Mouse (Mus musculus) MEL (cell line): Measurements from ENCODE around the gene Thap4. TPM values are rescaled to one million over a fixed set of nuclear protein-coding genes. Genes with fewer than 3 reads are reported as not detected.

Experiments used
- DNase-seq: peaks from one replicate; pipeline ENCODE4 v3.0.0; 2011; ENCODE audit warnings: low read depth, low spot score
- H3K27ac ChIP-seq: 2 replicates; pipeline ENCODE4 v1.5.1; 2012; ENCODE audit warnings: low read depth, mild to moderate bottlenecking, control low read depth, low read length, moderate library complexity; ENCODE audit not compliant: control insufficient read depth
- H3K27me3 ChIP-seq, 2 experiments: fragments of 150-350 bp in 1 of 2; sonication (generic) in 1 of 2; 2 replicates each; pipeline ENCODE4 v1.6.1; 2012; ENCODE audit warnings: low read length in 2 of 2, mild to moderate bottlenecking in 2 of 2, improper control_type of control experiment in 1 of 2, moderate library complexity in 1 of 2; ENCODE audit not compliant: insufficient read depth in 2 of 2, control insufficient read depth in 1 of 2
- H3K36me3 ChIP-seq, 2 experiments: 2 replicates each; pipeline ENCODE4 v1.6.1; 2012 to 2014; ENCODE audit warnings: low read length in 2 of 2, improper control_type of control experiment in 1 of 2, inconsistent platforms in 1 of 2, mild to moderate bottlenecking in 1 of 2; ENCODE audit not compliant: insufficient read depth in 2 of 2, control insufficient read depth in 1 of 2
- H3K4me1 ChIP-seq, 2 experiments: fragments of 150-350 bp in 1 of 2; sonication (generic) in 1 of 2; 2 replicates each; pipeline ENCODE4 v1.6.1; 2012; ENCODE audit warnings: low read length in 2 of 2, improper control_type of control experiment in 1 of 2, mild to moderate bottlenecking in 1 of 2; ENCODE audit not compliant: insufficient read depth in 2 of 2, control insufficient read depth in 1 of 2
- H3K4me3 ChIP-seq, 2 experiments: fragments of 150-350 bp in 1 of 2; sonication (generic) in 1 of 2; 2 replicates each; pipeline ENCODE4 v1.5.1; 2012; ENCODE audit warnings: low read depth in 2 of 2, low read length in 2 of 2, mild to moderate bottlenecking in 2 of 2, moderate library complexity in 2 of 2, control low read depth in 1 of 2, improper control_type of control experiment in 1 of 2; ENCODE audit not compliant: control insufficient read depth in 1 of 2, insufficient read depth in 1 of 2
- H3K79me2 ChIP-seq: 2 replicates; pipeline ENCODE4 v1.6.1; 2012; ENCODE audit warnings: mild to moderate bottlenecking, low read length, moderate library complexity; ENCODE audit not compliant: control insufficient read depth, poor library complexity, insufficient read depth
- H3K9ac ChIP-seq: 2 replicates; pipeline ENCODE4 v1.6.1; 2012; ENCODE audit warnings: low read depth, mild to moderate bottlenecking, control low read depth, low read length, moderate library complexity; ENCODE audit not compliant: control insufficient read depth, poor library complexity, severe bottlenecking
- H3K9me3 ChIP-seq: fragments of 150-350 bp; sonication (generic); replicated peaks from 2 replicates; pipeline ENCODE4 v1.6.1; 2012; ENCODE audit warnings: mild to moderate bottlenecking, low read length, improper control_type of control experiment, moderate library complexity; ENCODE audit not compliant: insufficient read depth
- CHD2 ChIP-seq: IDR thresholded peaks from 2 replicates; pipeline ENCODE4 v1.6.1; 2011; ENCODE audit warnings: low read length, improper control_type of control experiment
- CTCF ChIP-seq, 3 experiments: IDR thresholded peaks in 2 of 3; conservative IDR thresholded peaks in 1 of 3; 2 replicates each; pipeline ENCODE4 v1.5.1; 2011 to 2012; ENCODE audit warnings: low read length in 3 of 3, low read depth in 2 of 3, mild to moderate bottlenecking in 2 of 3, improper control_type of control experiment in 1 of 3, inconsistent platforms in 1 of 3, mixed read lengths in 1 of 3, moderate library complexity in 1 of 3; ENCODE audit not compliant: control insufficient read depth in 1 of 3, insufficient read depth in 1 of 3, poor library complexity in 1 of 3, severe bottlenecking in 1 of 3
- E2F4 ChIP-seq: IDR thresholded peaks from 2 replicates; pipeline ENCODE4 v1.6.1; 2011; ENCODE audit warnings: low read depth, low read length, improper control_type of control experiment, borderline replicate concordance
- GATA1 ChIP-seq: IDR thresholded peaks from 2 replicates; pipeline ENCODE4 v1.6.1; 2011; ENCODE audit warnings: low read depth, low read length, improper control_type of control experiment
- JUND ChIP-seq: IDR thresholded peaks from 2 replicates; pipeline ENCODE4 v1.6.1; 2011; ENCODE audit warnings: low read depth, mild to moderate bottlenecking, improper control_type of control experiment, low read length
- KAT2A ChIP-seq: conservative IDR thresholded peaks from 2 replicates; pipeline ENCODE4 v1.6.1; 2012; ENCODE audit warnings: low read depth, low read length, improper control_type of control experiment, inconsistent platforms
- MAFK ChIP-seq: IDR thresholded peaks from 2 replicates; pipeline ENCODE4 v1.6.1; 2011; ENCODE audit warnings: low read depth, mild to moderate bottlenecking, low read length, improper control_type of control experiment, borderline replicate concordance
- MEF2A ChIP-seq: IDR thresholded peaks from 2 replicates; pipeline ENCODE4 v1.6.1; 2014; ENCODE audit warnings: low read depth, mild to moderate bottlenecking, inconsistent platforms, low read length, improper control_type of control experiment; ENCODE audit not compliant: poor library complexity, insufficient replicate concordance, severe bottlenecking; ENCODE audit errors: extremely low read depth
- MXI1 ChIP-seq: IDR thresholded peaks from 2 replicates; pipeline ENCODE4 v1.6.1; 2011; ENCODE audit warnings: mild to moderate bottlenecking, low read depth, low read length, improper control_type of control experiment
- MYB ChIP-seq: IDR thresholded peaks from 2 replicates; pipeline ENCODE4 v1.6.1; 2011; ENCODE audit warnings: mild to moderate bottlenecking, low read depth, low read length, improper control_type of control experiment
- MYC ChIP-seq: IDR thresholded peaks from 2 replicates; pipeline ENCODE4 v1.6.1; 2011; ENCODE audit warnings: low read depth, mild to moderate bottlenecking, low read length, improper control_type of control experiment, moderate library complexity
- NELFE ChIP-seq: IDR thresholded peaks from 2 replicates; pipeline ENCODE4 v1.6.1; 2011; ENCODE audit warnings: low read depth, low read length, improper control_type of control experiment
- NRF1 ChIP-seq: IDR thresholded peaks from 2 replicates; pipeline ENCODE4 v1.6.1; 2014; ENCODE audit warnings: low read depth, mild to moderate bottlenecking, inconsistent platforms, low read length, improper control_type of control experiment, moderate library complexity; ENCODE audit not compliant: poor library complexity, insufficient read depth, severe bottlenecking
- POLR2AphosphoS5 ChIP-seq: IDR thresholded peaks from 2 replicates; pipeline ENCODE4 v1.6.1; 2012; ENCODE audit warnings: low read depth, borderline replicate concordance, mild to moderate bottlenecking, inconsistent platforms, low read length, moderate library complexity, mixed read lengths
- RAD21 ChIP-seq: IDR thresholded peaks from 2 replicates; pipeline ENCODE4 v1.6.1; 2011; ENCODE audit warnings: mild to moderate bottlenecking, low read depth, low read length, improper control_type of control experiment
- TBP ChIP-seq: IDR thresholded peaks from 2 replicates; pipeline ENCODE4 v1.8.0; 2011; ENCODE audit warnings: low read depth, low read length, improper control_type of control experiment
- USF2 ChIP-seq, 2 experiments: IDR thresholded peaks; 2 replicates each; pipeline ENCODE4 v1.6.1; 2011 to 2012; ENCODE audit warnings: improper control_type of control experiment in 2 of 2, low read length in 2 of 2, borderline replicate concordance in 1 of 2, inconsistent platforms in 1 of 2, low read depth in 1 of 2, mild to moderate bottlenecking in 1 of 2; ENCODE audit not compliant: insufficient read depth in 1 of 2
- ZC3H11A ChIP-seq: IDR thresholded peaks from 2 replicates; pipeline ENCODE4 v1.6.1; 2012; ENCODE audit warnings: low read depth, mild to moderate bottlenecking, inconsistent platforms, low read length, improper control_type of control experiment
- ZKSCAN1 ChIP-seq: IDR thresholded peaks from 2 replicates; pipeline ENCODE4 v1.6.1; 2012; ENCODE audit warnings: low read depth, mild to moderate bottlenecking, inconsistent platforms, low read length, improper control_type of control experiment, moderate library complexity
- ZNF384 ChIP-seq: IDR thresholded peaks from 2 replicates; pipeline ENCODE4 v1.6.1; 2012; ENCODE audit warnings: low read depth, mild to moderate bottlenecking, inconsistent platforms, low read length, improper control_type of control experiment
- polyA plus RNA-seq, 2 experiments: library from polyadenylated mRNA; stranded (reverse) in 1 of 2; unstranded in 1 of 2; fragments of >175 nt in 1 of 2; fragments of >200 nt in 1 of 2; gene quantifications; 2 replicates each; pipeline versions ENCODE4 v1.2.1 to v1.2.4; 2012; ENCODE audit warnings: low replicate concordance in 2 of 2, low read depth in 1 of 2; ENCODE audit not compliant: insufficient read length in 2 of 2, insufficient read depth in 1 of 2, missing spikeins in 1 of 2
- total RNA-seq: library from RNA; depleted of rRNA; stranded (reverse); fragments of 300-350 nt; gene quantifications from 2 replicates; pipeline ENCODE4 v1.2.3, GENCODE M21; 2012

Gene Thap4
- total and polyA plus RNA-seq, 3 experiments = 81.8 to 117 TPM; not detected in 1

- H3K4me3 ChIP-seq = no peak overlapping the region
- TF ChIP-seq ZNF384 (no peak), MYC (no peak), MAFK (no peak), ZKSCAN1 (no peak), MXI1 (no peak), CTCF (IDR thresholded peaks at IDR 0.05 in 2 of 3, conservative IDR thresholded peaks at IDR 0.05 in 1 of 3; ENCODE audit: control insufficient read depth in 1 of 3, insufficient read depth in 1 of 3, low read depth in 2 of 3, low read length in 3 of 3, poor library complexity in 1 of 3, severe bottlenecking in 1 of 3) (no peak), KAT2A (no peak), CHD2 (no peak), USF2 (IDR thresholded peaks at IDR 0.05; ENCODE audit: borderline replicate concordance in 1 of 2, insufficient read depth in 1 of 2, low read depth in 1 of 2, low read length in 2 of 2) (no peak), ZC3H11A (no peak), NELFE (no peak), NRF1 (no peak), POLR2AphosphoS5 (no peak), TBP (no peak), MEF2A (no peak), RAD21 (no peak), MYB (no peak), JUND (no peak), E2F4 (no peak), GATA1 (no peak)
- no peaks in the 10 kb centered on the region for H3K9me3 ChIP-seq
Observed at GRCm38 (mm10) chr1:93657025-93657360, 97.7 kb downstream of the Thap4 start.

GRCm38 (mm10) chr1:93656325-93657024 is 98.2 kb downstream of the Thap4 start:
- H3K9me3 ChIP-seq = no peaks in the 10 kb centered on the region
- no peaks in the 10 kb centered on the region for H3K27me3 ChIP-seq
- no peaks in the 10 kb centered on the region for H3K79me2 ChIP-seq
- no peak overlapping the region for H3K4me3 ChIP-seq
- peaks cover 0 to 14% of the 10 kb centered on the region in 2 experiments; a peak in 2 of 4 replicates for H3K36me3 ChIP-seq
- no peak for TF ChIP-seq MEF2A
- TF ChIP-seq TBP = no peak
- DNase-seq = no peak
- no peak overlapping the region for H3K27ac ChIP-seq
- H3K9ac ChIP-seq = no peak overlapping the region
- peaks cover 7 to 13% of the 10 kb centered on the region in 2 experiments for H3K4me1 ChIP-seq

More at GRCm38 (mm10) chr1:93657025-93657360, 97.7 kb downstream of the Thap4 start:
- peaks cover 0 to 14% of the 10 kb centered on the region in 2 experiments; a peak in 2 of 4 replicates for H3K36me3 ChIP-seq
- no peaks in the 10 kb centered on the region for H3K27me3 ChIP-seq
- DNase-seq = no peak
- no peaks in the 10 kb centered on the region for H3K79me2 ChIP-seq
- no peak overlapping the region for H3K27ac ChIP-seq
- H3K4me1 ChIP-seq = peaks cover 7 to 13% of the 10 kb centered on the region in 2 experiments
- no peak overlapping the region for H3K9ac ChIP-seq
